Mouse (Mus musculus) bone marrow macrophage, adult 2 months (primary cell): ENCODE data around the gene Mysm1.

Experiments used
- CTCF ChIP-seq: IDR thresholded peaks from 2 replicates; pipeline ENCODE4 v1.5.1; 2012; ENCODE audit warnings: low read depth, mild to moderate bottlenecking, low read length, moderate library complexity
- POLR2A ChIP-seq: IDR thresholded peaks from 2 replicates; pipeline ENCODE4 v1.6.1; 2012; ENCODE audit warnings: mild to moderate bottlenecking, low read depth, low read length, borderline replicate concordance

- TF ChIP-seq POLR2A = no peak
- TF ChIP-seq CTCF = no peak
These were observed 50.2 kb downstream of the Mysm1 start, which contains the start of gene Eqtn for GRCm38 (mm10) chr4:94928743-94929142.
